Mouse (Mus musculus): ENCODE measurements around the gene Dmrtc1c1.
"Not testable (repeated sequence)": the region's sequence is repeated elsewhere in the genome, so short reads cannot be mapped to it uniquely, and the experiment has no call there.

Gene Dmrtc1c1

GRCm38 (mm10) chrX:102802663-102803062, at the start of gene Dmrtc1c1:
Dmrtc1c1 (plus strand) TSS chrX:102802963.
- DNase-seq = not testable (repeated sequence)

DNA sequence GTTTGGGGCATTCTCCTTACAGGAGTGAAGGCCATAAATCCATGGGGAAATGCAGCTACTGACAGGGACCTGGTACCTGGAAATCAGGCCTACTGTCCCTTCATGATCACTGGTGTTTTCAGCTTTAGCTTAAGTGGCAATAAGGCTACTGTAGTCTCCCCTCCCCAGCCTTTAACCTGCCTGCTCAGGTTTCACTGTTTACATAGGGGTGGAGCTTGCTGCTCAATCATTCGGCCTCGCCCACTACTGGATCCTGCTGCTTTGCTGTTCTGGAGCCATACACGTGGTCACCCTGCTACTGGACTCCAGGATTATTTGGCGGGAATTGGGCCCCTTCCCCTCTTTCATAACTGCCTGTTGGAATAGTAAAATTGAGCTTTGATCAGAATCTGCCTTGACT, 36.9 kb upstream of the Dmrtc1c1 start:
- DNase-seq = no peak

- no peak for DNase-seq
Measured at GRCm38 (mm10) chrX:102812311-102812710, 9.5 kb downstream of the Dmrtc1c1 start.

- DNase-seq = not testable (repeated sequence)
Measured at GRCm38 (mm10) chrX:102854516-102854915, 51.8 kb downstream of the Dmrtc1c1 start, which contains the start of gene Dmrtc1c2. Dmrtc1c2 (minus strand) TSS chrX:102854616.

Measured in cerebellum, postnatal 14 days (tissue).